Mouse (Mus musculus) ovary, adult 18-20 months (tissue): Measurements from ENCODE around the gene Chchd3.

Experiments
- DNase-seq: peaks from one replicate; pipeline ENCODE4 v3.0.0; 2022; ENCODE audit warnings: low spot score, mixed read lengths

The Chchd3 gene

DNA sequence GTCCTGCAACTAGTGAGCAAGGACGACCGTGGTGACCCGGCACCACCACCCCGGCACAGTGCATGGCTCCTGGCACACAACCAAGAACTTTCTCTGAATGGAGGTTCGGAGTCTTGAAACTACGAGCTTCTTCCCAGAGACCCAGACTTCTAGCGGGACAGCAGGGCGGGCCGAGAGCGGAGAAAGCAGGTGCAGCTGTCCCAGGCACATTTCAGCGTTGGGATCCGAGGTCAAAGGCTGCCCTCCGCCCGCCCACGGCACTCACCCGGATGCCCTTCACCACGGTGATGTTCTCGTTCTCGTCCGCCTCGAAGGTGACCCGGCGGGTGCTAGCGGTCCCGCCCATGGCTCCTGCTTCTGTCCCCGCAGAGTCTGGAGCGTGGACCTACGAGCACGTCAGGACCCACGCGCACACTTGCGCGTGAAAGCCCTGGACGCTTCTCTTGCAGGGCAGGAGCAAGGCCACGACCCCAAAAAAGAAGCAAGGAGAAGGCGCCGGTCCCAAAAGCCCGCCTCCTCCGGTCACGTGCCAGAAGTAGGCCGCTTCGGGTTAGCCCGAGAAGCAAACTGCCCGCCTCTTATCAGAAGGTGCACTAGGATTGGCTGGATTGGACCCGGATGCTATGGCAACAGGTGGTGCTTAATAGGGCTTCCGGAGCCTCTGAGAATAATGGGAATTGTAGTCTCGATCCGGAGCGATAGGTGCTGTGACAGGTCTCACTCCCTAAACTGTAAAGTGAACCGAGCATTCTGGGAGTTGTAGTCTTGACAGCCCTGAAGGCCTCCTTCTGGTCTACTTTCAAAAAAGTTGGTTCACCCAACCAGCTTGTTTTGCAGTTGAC, at the start of gene Chchd3:
Gene Chchd3, minus strand, starts transcription at position 526 of the 842 bp plus-strand sequence.
- peak; percentile 96 for DNase-seq

DNA sequence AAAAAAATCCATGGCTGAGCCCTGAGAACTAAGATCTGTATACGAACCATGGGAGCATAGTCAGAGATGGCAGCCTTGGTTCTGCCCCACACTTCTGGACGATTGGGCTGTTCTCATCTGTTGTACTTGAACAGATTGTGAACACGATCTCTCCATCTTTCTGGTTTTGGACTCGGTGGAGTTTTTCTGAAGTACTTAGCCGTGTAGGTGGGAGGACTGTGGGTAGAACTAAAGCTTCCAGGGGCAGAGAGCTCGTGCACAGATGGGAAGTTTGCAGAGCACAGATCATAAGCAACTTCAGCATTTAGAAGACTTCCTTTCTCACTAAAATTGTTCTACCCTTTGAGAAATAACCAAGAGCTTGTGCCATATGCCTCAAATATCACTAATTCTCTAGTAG, 44.6 kb upstream of the Chchd3 start:
- no peak for DNase-seq

DNA sequence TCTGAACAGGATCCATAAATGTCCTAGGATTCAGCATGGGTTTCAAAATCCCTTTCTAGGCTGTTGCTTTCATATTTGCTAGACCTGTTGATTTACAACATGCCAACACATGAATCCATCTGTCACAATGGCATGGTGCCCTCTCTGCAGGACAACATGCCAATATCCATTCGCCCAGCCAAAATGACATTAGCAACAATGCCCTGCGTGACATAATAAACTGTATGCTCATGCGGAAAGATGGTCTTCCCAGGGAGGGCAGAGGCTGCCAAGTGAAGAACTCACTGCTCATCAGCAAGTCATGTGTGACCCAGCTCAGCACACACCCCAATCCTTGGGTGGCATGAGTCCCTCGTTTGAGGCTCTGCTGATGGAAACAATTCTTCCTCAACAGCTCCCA, 38.8 kb upstream of the Chchd3 start:
- DNase-seq = no peak

- no peak for DNase-seq
Measured at GRCm38 (mm10) chr6:33094671-33095233, 34.7 kb upstream of the Chchd3 start.

- DNase-seq = no peak
Measured at GRCm38 (mm10) chr6:33080186-33080585, 20.1 kb upstream of the Chchd3 start.

DNA sequence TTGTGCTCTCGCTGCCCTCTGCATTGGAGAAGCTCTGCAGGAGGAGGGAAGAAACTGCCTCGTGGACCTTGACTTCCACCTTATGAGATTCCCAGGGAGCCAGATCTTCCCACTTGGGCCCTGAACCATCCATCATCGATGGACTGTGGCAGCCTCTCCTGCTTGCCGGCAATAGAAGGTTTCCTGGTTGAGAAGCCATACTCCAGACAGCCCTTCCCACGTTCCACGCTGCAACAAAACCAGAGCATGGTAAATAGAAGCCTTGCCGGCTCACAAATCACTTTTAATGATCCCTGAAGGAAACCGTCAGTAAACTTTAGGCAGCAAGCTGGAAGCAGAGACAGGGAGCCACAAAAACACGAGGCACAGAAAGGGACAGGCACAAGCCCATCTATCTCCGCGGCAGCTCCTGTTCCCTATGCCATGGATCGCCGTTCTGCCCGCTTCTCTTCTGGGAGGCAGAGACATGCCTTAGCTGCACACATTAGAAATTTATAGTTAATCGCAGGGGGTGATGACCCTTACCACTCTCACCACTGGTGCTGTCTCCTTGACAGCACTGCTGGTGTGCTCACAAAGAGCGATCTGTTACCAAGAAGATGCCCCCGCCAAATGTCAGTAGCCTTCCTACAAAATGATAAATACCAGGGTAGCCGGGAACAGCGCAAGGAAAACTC, 18.3 kb upstream of the Chchd3 start:
- no peak for DNase-seq

GRCm38 (mm10) chr6:33066462-33066861, 6.4 kb upstream of the Chchd3 start:
- no peak for DNase-seq

GRCm38 (mm10) chr6:33059276-33059675, 784 bp downstream of the Chchd3 start:
- no peak for DNase-seq

DNA sequence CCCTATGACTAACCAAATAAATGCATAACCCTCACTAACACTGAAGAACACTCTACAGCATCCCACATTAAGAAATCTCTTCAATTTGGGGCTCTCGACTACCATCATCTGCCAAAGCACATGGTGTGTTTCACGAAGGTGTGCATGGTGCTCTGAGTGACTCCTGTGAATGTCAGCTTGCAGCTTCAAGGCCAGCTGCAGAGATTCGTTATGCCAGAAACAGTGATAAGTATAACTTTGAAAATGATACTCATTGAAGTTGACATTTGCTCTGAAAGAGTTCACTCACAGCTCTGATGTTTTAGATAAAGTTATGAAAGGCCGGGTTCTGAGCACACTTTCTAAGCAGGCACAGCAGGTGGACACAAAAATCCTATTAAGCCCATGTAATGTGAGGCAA, 3.7 kb downstream of the Chchd3 start:
- no peak for DNase-seq

DNA sequence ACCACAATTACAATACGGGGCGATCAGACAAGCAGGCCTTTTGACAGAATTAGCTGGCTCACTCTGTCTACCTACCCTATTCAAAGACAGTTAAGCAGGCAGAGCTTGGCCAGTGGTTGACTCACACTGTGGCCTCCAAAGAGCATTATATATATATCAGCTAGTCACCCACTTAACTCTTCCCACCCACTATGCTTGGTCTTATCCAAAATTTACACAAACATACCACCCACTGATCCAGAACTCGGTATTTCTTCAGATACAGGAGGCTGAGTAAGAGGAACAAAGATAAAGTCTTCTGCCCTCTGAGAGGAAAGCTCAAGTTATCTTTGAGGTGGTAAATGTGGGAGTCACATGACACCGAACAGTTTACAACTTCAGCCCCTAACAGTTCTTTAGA, 4.4 kb downstream of the Chchd3 start:
- no peak for DNase-seq

- no peak for DNase-seq
Measured at GRCm38 (mm10) chr6:33054946-33055345, 5.1 kb downstream of the Chchd3 start.

GRCm38 (mm10) chr6:33051642-33052041, 8.4 kb downstream of the Chchd3 start:
- no peak for DNase-seq

DNA sequence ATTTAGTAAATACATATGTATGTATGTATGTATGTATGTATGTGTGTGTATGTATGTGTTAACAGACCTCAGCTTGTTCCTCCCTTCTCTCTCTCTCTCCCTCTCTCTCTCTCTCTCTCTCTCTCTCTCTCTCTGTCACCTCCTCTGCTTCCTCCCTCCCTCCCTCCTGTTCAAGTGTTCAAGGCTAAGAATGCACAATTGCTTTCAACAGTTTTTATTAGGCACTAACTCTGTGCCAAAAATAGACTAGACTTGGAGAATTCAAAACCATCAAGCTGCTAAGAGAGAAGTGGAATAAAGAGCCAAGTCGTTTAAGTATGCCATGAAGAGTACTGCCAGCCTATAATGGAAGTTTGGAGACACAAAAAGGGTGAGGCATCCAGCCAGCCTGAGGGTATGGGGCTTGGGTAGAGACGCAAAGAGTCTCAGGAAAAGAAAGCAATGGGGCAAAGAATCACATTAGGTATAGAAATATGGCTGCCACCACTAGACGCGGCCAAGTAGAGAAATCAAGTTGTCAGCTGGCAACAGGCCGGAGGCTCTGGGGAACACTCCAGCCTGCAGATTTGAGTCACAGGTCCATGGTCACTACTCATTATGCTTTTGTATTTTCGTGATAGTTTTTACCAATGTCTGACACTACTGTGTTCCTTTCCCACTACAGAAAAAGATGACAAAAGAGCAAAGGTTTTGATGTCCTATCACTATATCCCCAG, 10.2 kb downstream of the Chchd3 start:
- no peak for DNase-seq

DNA sequence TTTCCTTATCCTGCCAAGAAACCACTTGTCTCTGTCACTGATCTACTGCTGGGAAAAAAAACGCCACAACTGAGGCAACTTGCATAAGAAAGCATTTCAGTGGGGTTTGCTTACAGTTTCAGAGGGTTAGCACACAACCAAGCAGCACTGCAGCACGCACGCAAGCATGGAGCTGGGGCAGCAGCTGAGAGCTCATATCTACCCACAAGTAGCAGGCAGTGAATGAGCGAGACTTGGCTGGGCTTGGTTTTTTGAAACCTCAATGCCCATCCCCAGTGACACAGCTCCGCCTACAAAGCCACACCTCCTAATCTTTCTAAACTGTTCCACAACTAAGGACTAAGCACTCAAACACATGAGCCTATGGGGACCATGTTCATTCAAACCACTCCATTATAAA, 16.6 kb downstream of the Chchd3 start:
- DNase-seq = no peak

- DNase-seq = no peak
Measured at GRCm38 (mm10) chr6:33042880-33043279, 17.2 kb downstream of the Chchd3 start.

DNA sequence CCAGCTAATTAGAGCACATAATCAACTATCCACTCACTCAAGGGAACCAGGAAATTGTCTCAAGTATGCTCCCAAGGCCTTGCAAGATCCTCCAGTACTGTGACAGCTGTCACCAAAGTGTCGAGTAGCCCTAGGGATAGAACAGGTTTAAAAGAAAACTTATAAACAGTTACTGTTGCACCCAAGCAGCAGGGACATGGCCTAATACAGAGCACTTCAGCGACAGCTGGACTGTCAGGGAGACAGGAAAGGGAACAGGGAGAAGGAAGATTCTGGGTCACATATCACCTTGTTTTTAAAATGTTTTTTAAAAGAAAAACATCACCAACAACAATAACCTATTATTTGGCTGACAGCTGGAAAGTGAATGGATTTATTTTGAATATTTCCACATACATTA, 18.1 kb downstream of the Chchd3 start:
- no peak for DNase-seq

DNA sequence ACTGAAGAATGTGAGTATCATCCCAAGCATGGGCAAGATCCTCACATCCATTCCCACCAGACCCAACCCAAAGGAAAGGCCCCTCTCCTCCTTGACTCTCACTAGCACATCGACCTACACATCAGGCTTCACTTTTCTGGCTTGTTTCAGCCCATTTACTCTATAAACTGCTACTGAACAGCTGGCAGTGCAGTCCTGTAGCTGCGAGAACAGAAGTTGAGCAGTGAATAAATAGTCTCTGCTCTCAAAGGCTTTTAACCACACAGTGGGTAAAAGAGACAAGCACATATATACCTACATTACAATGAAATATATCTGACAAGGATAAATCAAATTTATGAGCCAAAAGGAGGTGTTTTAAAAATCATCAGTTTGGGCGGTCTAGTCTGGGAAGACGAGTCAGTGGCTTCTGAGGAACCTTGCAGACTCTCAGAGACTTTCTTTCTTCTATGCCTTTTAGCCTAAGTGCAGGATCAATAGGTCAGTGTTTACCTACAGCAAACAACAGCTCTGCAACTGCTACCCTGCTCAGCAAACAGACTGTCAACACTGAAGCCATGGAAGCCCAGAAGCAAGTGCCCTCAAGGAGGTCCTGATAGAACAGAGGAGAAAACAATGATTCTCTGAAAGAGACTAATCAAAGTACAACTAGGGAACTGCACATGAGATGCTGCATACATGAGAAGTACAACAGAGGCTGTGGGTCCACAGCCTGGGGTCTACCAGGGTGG, 19.5 kb downstream of the Chchd3 start:
- no peak for DNase-seq

- no peak for DNase-seq
Measured at GRCm38 (mm10) chr6:33032543-33032942, 27.5 kb downstream of the Chchd3 start.

GRCm38 (mm10) chr6:33031631-33032030, 28.4 kb downstream of the Chchd3 start:
- DNase-seq = no peak

- DNase-seq = no peak
Measured at GRCm38 (mm10) chr6:33028296-33028695, 31.8 kb downstream of the Chchd3 start.

DNA sequence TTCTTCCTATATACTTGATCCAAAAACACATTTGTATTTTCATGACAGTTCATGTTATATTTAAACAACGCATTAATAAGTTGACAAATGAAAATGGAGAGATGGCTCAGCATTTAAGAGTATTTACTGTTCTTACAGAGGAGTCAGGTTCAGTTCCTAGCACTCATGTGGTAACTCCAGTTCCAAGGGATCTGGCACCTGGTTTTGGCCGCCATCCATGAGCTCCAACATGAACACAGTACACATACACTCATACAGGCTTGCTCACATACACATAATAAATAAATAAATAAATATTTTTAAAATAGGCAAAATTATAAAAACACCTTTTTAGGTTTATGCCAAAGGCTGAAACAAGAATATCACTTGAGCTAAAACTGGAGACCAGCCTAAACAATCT, 35.0 kb downstream of the Chchd3 start:
- DNase-seq = no peak

- DNase-seq = no peak
Measured at GRCm38 (mm10) chr6:33004607-33005006, 55.5 kb downstream of the Chchd3 start.
